Mouse (Mus musculus) heart, adult 2 months (tissue): ENCODE results near the gene Rxra.

Experiments used
- CTCF ChIP-seq: fragments of 200-600 bp; IDR thresholded peaks from 2 replicates; pipeline ENCODE4 v1.8.1; 2022; ENCODE audit warnings: antibody characterized with exemption, mild to moderate bottlenecking, moderate library complexity
- EP300 ChIP-seq: fragments of 200-500 bp; IDR thresholded peaks from 2 replicates; pipeline ENCODE4 v1.6.1; 2011; ENCODE audit warnings: low read depth, low read length, control low read depth; ENCODE audit not compliant: insufficient read depth
- POLR2A ChIP-seq: fragments of 200-500 bp; IDR thresholded peaks from 2 replicates; pipeline ENCODE4 v1.6.1; 2011; ENCODE audit warnings: mild to moderate bottlenecking, low read depth, low read length, control low read depth; ENCODE audit not compliant: insufficient read depth

GRCm38 (mm10) chr2:27681426-27681825 lies 5.2 kb downstream of the Rxra start:
- TF ChIP-seq CTCF (no peak), EP300 (no peak), POLR2A (no peak)
